Mouse (Mus musculus) limb, embryonic 14.5 days (tissue): ENCODE results near the gene Stx6. TPM values are rescaled to one million over a fixed set of nuclear protein-coding genes. Genes with fewer than 3 reads are reported as not detected.

Source experiments
- ATAC-seq: fragments of 200-750 bp; cut with Nextera tagmentation; 2 replicates; pipeline ENCODE4 v1.8.0; 2017; ENCODE audit warnings: low read depth, moderate number of reproducible peaks, moderate TSS enrichment; ENCODE audit not compliant: low FRiP score
- DNase-seq: peaks from one replicate; pipeline ENCODE4 v3.0.0-alpha.2; 2015; ENCODE audit warnings: low spot score
- H3K27ac ChIP-seq: fragments of 300-500 bp; sonication (generic); replicated peaks from 2 replicates; pipeline ENCODE4 v1.5.1; 2014; ENCODE audit warnings: low read depth, mild to moderate bottlenecking, low read length, moderate library complexity, mixed read lengths
- H3K27me3 ChIP-seq: fragments of 300-500 bp; sonication (generic); 2 replicates; pipeline ENCODE4 v1.6.1; 2014; ENCODE audit warnings: low read length, mixed read lengths; ENCODE audit not compliant: control insufficient read depth, insufficient read depth
- H3K36me3 ChIP-seq: fragments of 300-500 bp; sonication (generic); 2 replicates; pipeline ENCODE4 v1.6.1; 2014; ENCODE audit warnings: mild to moderate bottlenecking, low read length, moderate library complexity, mixed read lengths; ENCODE audit not compliant: control insufficient read depth, insufficient read depth
- H3K4me1 ChIP-seq: fragments of 300-500 bp; sonication (generic); 2 replicates; pipeline ENCODE4 v1.6.1; 2014; ENCODE audit warnings: antibody characterized with exemption, low read length, mixed read lengths; ENCODE audit not compliant: control insufficient read depth, insufficient read depth
- H3K4me2 ChIP-seq: fragments of 300-500 bp; sonication (generic); replicated peaks from 2 replicates; pipeline ENCODE4 v1.6.1; 2014; ENCODE audit warnings: low read depth, mild to moderate bottlenecking, low read length, moderate library complexity; ENCODE audit not compliant: severe bottlenecking
- H3K4me3 ChIP-seq: fragments of 300-500 bp; sonication (generic); replicated peaks from 2 replicates; pipeline ENCODE4 v1.5.1; 2014; ENCODE audit warnings: low read length
- H3K9ac ChIP-seq: fragments of 300-500 bp; sonication (generic); 2 replicates; pipeline ENCODE4 v1.6.1; 2014; ENCODE audit warnings: mild to moderate bottlenecking, low read depth, low read length, moderate library complexity; ENCODE audit not compliant: severe bottlenecking
- H3K9me3 ChIP-seq: fragments of 300-500 bp; sonication (generic); 2 replicates; pipeline ENCODE4 v1.6.1; 2016; ENCODE audit warnings: low read length; ENCODE audit not compliant: control insufficient read depth
- POLR2A ChIP-seq: fragments of 200-500 bp; IDR thresholded peaks from 2 replicates; pipeline ENCODE4 v1.8.0; 2012; ENCODE audit warnings: inconsistent platforms, mild to moderate bottlenecking, moderate library complexity, borderline replicate concordance; ENCODE audit not compliant: insufficient read depth, insufficient read length; ENCODE audit errors: extremely low read depth
- WGBS: fragments of 180-500 bp; shearing (Covaris S2); extraction: QIAGEN DNeasy Blood & Tissue Kit; methylation state at CpG from one replicate; pipeline ENCODE4 v1.1.7; 2014; 5-methylcytosine and 5-hydroxymethylcytosine counted together
- polyA plus RNA-seq, 2 experiments: library from polyadenylated mRNA; depleted of rRNA in 1 of 2; stranded (reverse) in 1 of 2; unstranded in 1 of 2; fragments of >200 nt; fragmentation: Nextera tagmentation in 1 of 2; extraction: Ambion mirVana in 1 of 2; gene quantifications; 2 replicates each; pipeline versions ENCODE4 v1.2.1 to v1.2.3; 2012 to 2014

The Stx6 gene
- polyA plus RNA-seq, 2 experiments, result 80.1 to 89.9 TPM

- no peak overlapping the region for H3K4me3 ChIP-seq
- H3K27ac ChIP-seq, result peak overlapping the region; percentile 76
- 58% methylated on average over 6 of the region's 6 CpGs for WGBS
- DNase-seq (no peak), ATAC-seq (no peak)
- no peak for TF ChIP-seq POLR2A
- no peak overlapping the region for H3K4me2 ChIP-seq
- H3K9ac ChIP-seq, result no peak overlapping the region
- peaks cover 14% of the 10 kb centered on the region; the same call in 1 of the 2 replicates for H3K36me3 ChIP-seq
- H3K27me3 ChIP-seq, result no peaks in the 10 kb centered on the region
- H3K4me1 ChIP-seq, result peaks cover 83% of the 10 kb centered on the region
- no peaks in the 10 kb centered on the region for H3K9me3 ChIP-seq
Measured at GRCm38 (mm10) chr1:155232786-155233185, 74.3 kb downstream of the Stx6 start.

GRCm38 (mm10) chr1:155233378-155233777 lies 74.9 kb downstream of the Stx6 start:
- Histone ChIP-seq H3K4me1 (peaks cover 83% of the 10 kb centered on the region), H3K36me3 (peaks cover 18% of the 10 kb centered on the region; the same call in 1 of the 2 replicates), H3K27me3 (no peaks in the 10 kb centered on the region), H3K4me2 (no peak overlapping the region), H3K9ac (no peak overlapping the region), H3K9me3 (no peaks in the 10 kb centered on the region), H3K4me3 (no peak overlapping the region), H3K27ac (peak overlapping the region; percentile 76)
- DNase-seq, result no peak
- no peak for ATAC-seq
- WGBS, result 73% methylated on average over 9 of the region's 9 CpGs
- no peak for TF ChIP-seq POLR2A

GRCm38 (mm10) chr1:155233931-155234607 lies 75.6 kb downstream of the Stx6 start:
- ATAC-seq (peak; percentile 75), DNase-seq (peak; percentile 82)
- no peaks in the 10 kb centered on the region for H3K27me3 ChIP-seq
- peaks cover 25% of the 10 kb centered on the region; the same call in 1 of the 2 replicates for H3K36me3 ChIP-seq
- no peak overlapping the region for H3K4me3 ChIP-seq
- 14% methylated on average over 14 of the region's 14 CpGs for WGBS
- H3K4me1 ChIP-seq, result peaks cover 77% of the 10 kb centered on the region
- no peak overlapping the region for H3K9ac ChIP-seq
- H3K9me3 ChIP-seq, result no peaks in the 10 kb centered on the region
- peak overlapping the region; percentile 76 for H3K27ac ChIP-seq
- no peak for TF ChIP-seq POLR2A
- peak overlapping the region; percentile 20; the same call in 1 of the 2 replicates for H3K4me2 ChIP-seq

GRCm38 (mm10) chr1:155235641-155236040 lies 77.1 kb downstream of the Stx6 start:
- ATAC-seq, result no peak
- H3K36me3 ChIP-seq, result peaks cover 34% of the 10 kb centered on the region
- TF ChIP-seq POLR2A, result no peak
- H3K4me3 ChIP-seq, result no peak overlapping the region
- 46% methylated on average over 2 of the region's 2 CpGs for WGBS
- no peak for DNase-seq
- no peak overlapping the region for H3K4me2 ChIP-seq
- no peaks in the 10 kb centered on the region for H3K9me3 ChIP-seq
- H3K4me1 ChIP-seq, result peaks cover 61% of the 10 kb centered on the region
- no peak overlapping the region for H3K27ac ChIP-seq
- no peak overlapping the region for H3K9ac ChIP-seq
- no peaks in the 10 kb centered on the region for H3K27me3 ChIP-seq

- H3K27ac ChIP-seq, result no peak overlapping the region
- H3K4me3 ChIP-seq, result no peak overlapping the region
- no peak overlapping the region for H3K9ac ChIP-seq
- H3K4me2 ChIP-seq, result no peak overlapping the region
- peaks cover 57% of the 10 kb centered on the region for H3K4me1 ChIP-seq
- no peak for TF ChIP-seq POLR2A
- H3K36me3 ChIP-seq, result peaks cover 42% of the 10 kb centered on the region
- 64% methylated on average over 13 of the region's 13 CpGs for WGBS
- DNase-seq, result no peak
- ATAC-seq, result no peak
- H3K27me3 ChIP-seq, result no peaks in the 10 kb centered on the region
- H3K9me3 ChIP-seq, result no peaks in the 10 kb centered on the region
Measured at GRCm38 (mm10) chr1:155236306-155237024, 78.0 kb downstream of the Stx6 start.
